In the genomic region with DNA sequence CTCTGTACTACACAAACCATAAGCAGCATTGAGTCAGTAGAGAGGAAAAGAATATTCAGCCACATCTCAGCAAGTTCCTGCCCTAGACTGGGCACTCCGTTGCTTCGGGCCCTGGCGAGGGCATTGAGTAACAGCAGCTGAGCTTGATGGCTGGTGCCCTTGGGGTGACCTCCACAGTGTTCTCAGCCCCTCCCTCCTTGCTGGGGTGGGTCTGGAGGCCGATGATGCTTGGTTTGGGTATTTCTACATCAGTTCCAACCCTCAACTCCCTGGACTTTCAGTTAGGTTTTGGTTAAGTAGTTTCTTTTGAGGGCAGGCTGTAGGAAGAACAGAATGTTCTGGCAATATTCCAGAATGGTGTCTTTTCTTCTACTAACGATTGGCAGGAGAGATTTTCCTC, we compare ENCODE assay signal across 18 mouse cellular contexts. TPM values are rescaled to one million over a fixed set of nuclear protein-coding genes. Genes with fewer than 3 reads are reported as not detected.
DNase-seq lines count a peak whose midpoint lies in the region; ATAC-seq lines count a peak whose summit lies in the region.
"Had no signal": no experiment of that assay in that cellular context is flagged by ENCODE, and none has a peak within 500 bp of the region (broad histone marks: within the 10 kb centered on the region; RNA-seq: fewer than 3 reads in every experiment).

No protein-coding gene starts in this region.

- H3K4me2 ChIP-seq in heart, embryonic 11.5 days = no peak overlapping the region; the same call in none of the 2 replicates
- no peak overlapping the region for H3K4me2 ChIP-seq in midbrain, embryonic 11.5 days
- H3K4me2 ChIP-seq in midbrain, embryonic 14.5 days (ENCODE audit: low read length) = no peak overlapping the region
- no peak overlapping the region for H3K4me2 ChIP-seq in lung, embryonic 15.5 days
- H3K4me2 ChIP-seq: embryonic facial prominence, embryonic 15.5 days; midbrain, embryonic 12.5 days had no signal

- H3K36me3 ChIP-seq in heart, embryonic 11.5 days (ENCODE audit: control insufficient read depth, insufficient read depth, low read length) = no peaks in the 10 kb centered on the region
- no peaks in the 10 kb centered on the region for H3K36me3 ChIP-seq in midbrain, embryonic 11.5 days (ENCODE audit: control insufficient read depth, insufficient read depth, low read length)
- peaks cover 22% of the 10 kb centered on the region for H3K36me3 ChIP-seq in midbrain, embryonic 14.5 days (ENCODE audit: control insufficient read depth, insufficient read depth, low read length)
- H3K36me3 ChIP-seq in lung, embryonic 15.5 days = 0 out of 2 replicates have a peak, but pooled peaks cover 7% of the 10 kb centered on the region

- no peaks in the 10 kb centered on the region for H3K9me3 ChIP-seq in heart, embryonic 11.5 days (replicated peaks; ENCODE audit: control insufficient read depth, low read length)
- H3K9me3 ChIP-seq in midbrain, embryonic 11.5 days (ENCODE audit: control insufficient read depth, low read length) = no peaks in the 10 kb centered on the region
- no peaks in the 10 kb centered on the region for H3K9me3 ChIP-seq in midbrain, embryonic 14.5 days (ENCODE audit: control insufficient read depth, low read length)
- no peaks in the 10 kb centered on the region for H3K9me3 ChIP-seq in lung, embryonic 15.5 days
- H3K9me3 ChIP-seq: embryonic facial prominence, embryonic 15.5 days; forebrain, embryonic 10.5 days; midbrain, embryonic 12.5 days had no signal

- no peak for ATAC-seq in heart, embryonic 11.5 days (replicated peaks; ENCODE audit: insufficient number of reproducible peaks, low FRiP score, low TSS enrichment)
- ATAC-seq in midbrain, embryonic 11.5 days (ENCODE audit: low FRiP score) = no peak
- no peak for ATAC-seq in midbrain, embryonic 14.5 days (ENCODE audit: low FRiP score, low TSS enrichment)
- peak; percentile 52; the same call in 1 of the 2 replicates for ATAC-seq in lung, embryonic 15.5 days (ENCODE audit: borderline replicate concordance, extremely low read depth, low FRiP score, low TSS enrichment)

- H3K27me3 ChIP-seq in heart, embryonic 11.5 days (ENCODE audit: control insufficient read depth, insufficient read depth, low read length) = no peaks in the 10 kb centered on the region
- H3K27me3 ChIP-seq in midbrain, embryonic 11.5 days (ENCODE audit: control insufficient read depth, insufficient read depth, low read length) = no peaks in the 10 kb centered on the region
- H3K27me3 ChIP-seq in midbrain, embryonic 14.5 days (ENCODE audit: control insufficient read depth, insufficient read depth, low read length) = no peaks in the 10 kb centered on the region
- H3K27me3 ChIP-seq in lung, embryonic 15.5 days = no peaks in the 10 kb centered on the region
- H3K27me3 ChIP-seq: embryonic facial prominence, embryonic 15.5 days; midbrain, embryonic 12.5 days had no signal

- peak overlapping the region; percentile 74 for H3K27ac ChIP-seq in heart, embryonic 11.5 days (ENCODE audit: low read depth, low read length)
- H3K27ac ChIP-seq in midbrain, embryonic 11.5 days (ENCODE audit: low read depth, low read length) = no peak overlapping the region
- H3K27ac ChIP-seq in midbrain, embryonic 14.5 days (replicated peaks; ENCODE audit: low read depth, low read length) = no peak overlapping the region
- no peak overlapping the region for H3K27ac ChIP-seq in lung, embryonic 15.5 days
- H3K27ac ChIP-seq: embryonic facial prominence, embryonic 15.5 days; forebrain, embryonic 10.5 days; macrophage; midbrain, embryonic 12.5 days had no signal

- H3K9ac ChIP-seq in heart, embryonic 11.5 days (ENCODE audit: low read depth, low read length) = no peak overlapping the region
- H3K9ac ChIP-seq in midbrain, embryonic 11.5 days (ENCODE audit: low read length) = no peak overlapping the region
- no peak overlapping the region for H3K9ac ChIP-seq in midbrain, embryonic 14.5 days (replicated peaks; ENCODE audit: low read length)
- H3K9ac ChIP-seq in lung, embryonic 15.5 days = no peak overlapping the region
- H3K9ac ChIP-seq: embryonic facial prominence, embryonic 15.5 days; midbrain, embryonic 12.5 days had no signal

- no peak overlapping the region for H3K4me3 ChIP-seq in heart, embryonic 11.5 days (ENCODE audit: low read depth, low read length)
- H3K4me3 ChIP-seq in midbrain, embryonic 11.5 days (ENCODE audit: low read depth, low read length) = no peak overlapping the region
- H3K4me3 ChIP-seq in midbrain, embryonic 14.5 days (replicated peaks; ENCODE audit: low read depth, low read length) = no peak overlapping the region
- H3K4me3 ChIP-seq in lung, embryonic 15.5 days = no peak overlapping the region
- H3K4me3 ChIP-seq: embryonic facial prominence, embryonic 15.5 days; forebrain, embryonic 10.5 days; midbrain, embryonic 12.5 days had no signal

- 58% methylated on average over 5 of the region's 5 CpGs for WGBS in heart, embryonic 11.5 days (ENCODE audit: insufficient replicate concordance)
- 84% methylated on average over 5 of the region's 5 CpGs for WGBS in midbrain, embryonic 11.5 days
- 89% methylated on average over 5 of the region's 5 CpGs for WGBS in midbrain, embryonic 14.5 days
- WGBS in lung, embryonic 15.5 days = 48% methylated on average over 5 of the region's 5 CpGs

- H3K4me1 ChIP-seq in heart, embryonic 11.5 days (ENCODE audit: control insufficient read depth, insufficient read depth, low read length) = peaks cover 13% of the 10 kb centered on the region
- no peaks in the 10 kb centered on the region for H3K4me1 ChIP-seq in midbrain, embryonic 11.5 days (ENCODE audit: control insufficient read depth, insufficient read depth, low read length)
- no peaks in the 10 kb centered on the region for H3K4me1 ChIP-seq in midbrain, embryonic 14.5 days (ENCODE audit: control insufficient read depth, insufficient read depth, low read length)
- H3K4me1 ChIP-seq in lung, embryonic 15.5 days = peaks cover 11% of the 10 kb centered on the region
- H3K4me1 ChIP-seq: embryonic facial prominence, embryonic 15.5 days; forebrain, embryonic 10.5 days; midbrain, embryonic 12.5 days had no signal

- no peak for DNase-seq in heart, postnatal 4 days
- DNase-seq in midbrain, embryonic 11.5 days (ENCODE audit: low spot score, missing footprints) = peak; percentile 21
- DNase-seq in midbrain, embryonic 14.5 days = no peak
- DNase-seq in lung, postnatal 36 days = peak; percentile 49
- no peak for DNase-seq in layer of hippocampus, postnatal 10 days (ENCODE audit: low spot score in 2 of 2)
- no peak for DNase-seq in frontal cortex, adult 2 months (ENCODE audit: extremely low spot score in 1 of 2, low spot score in 1 of 2)
- DNase-seq: cerebellum, adult 9-10 months; gastrocnemius, postnatal 14 days; kidney, adult 8-10 months; kidney, postnatal 4 days had no signal

RNA-seq across cellular contexts. Expression of a gene that starts 33.7 kb away (rescaled TPM):
- 26.0 and 29.9 TPM in 2 replicates for polyA plus RNA-seq in heart, embryonic 11.5 days (2014; fragmentation: Nextera tagmentation; extraction: Ambion mirVana)
- total RNA-seq in heart, postnatal 4 days (2021) = 10 to 100 TPM; 48.0 to 50.8 TPM
- polyA plus RNA-seq in midbrain, embryonic 11.5 days (2014; fragmentation: Nextera tagmentation; extraction: Ambion mirVana) = 26.6 and 26.7 TPM in 2 replicates
- 15.7 and 21.3 TPM in 2 replicates for polyA plus RNA-seq in midbrain, embryonic 14.5 days (2014; fragmentation: Nextera tagmentation; extraction: Ambion mirVana)
- polyA plus RNA-seq in lung, embryonic 15.5 days (2015; fragmentation: Nextera tagmentation; extraction: Ambion mirVana) = 23.6 and 25.4 TPM in 2 replicates
- total RNA-seq in layer of hippocampus, postnatal 10 days (2021) = 10 to 100 TPM; 25.9 to 26.8 TPM
- polyA plus RNA-seq in frontal cortex, adult 2 months (2012; rRNA removed) = 14.6 and 16.7 TPM in 2 replicates

RNA-seq across cellular contexts. Expression of a gene that starts 50.1 kb away (rescaled TPM):
- polyA plus RNA-seq in heart, embryonic 11.5 days (2014; fragmentation: Nextera tagmentation; extraction: Ambion mirVana) = not detected in 2 replicates
- total RNA-seq in heart, postnatal 4 days (2021) = 10 to 100 TPM; 13.0 to 16.1 TPM
- not detected in 2 replicates for polyA plus RNA-seq in midbrain, embryonic 11.5 days (2014; fragmentation: Nextera tagmentation; extraction: Ambion mirVana)
- polyA plus RNA-seq in midbrain, embryonic 14.5 days (2014; fragmentation: Nextera tagmentation; extraction: Ambion mirVana) = not detected in 2 replicates
- 0.52 and 1.1 TPM in 2 replicates for polyA plus RNA-seq in lung, embryonic 15.5 days (2015; fragmentation: Nextera tagmentation; extraction: Ambion mirVana)
- total RNA-seq in layer of hippocampus, postnatal 10 days (2021) = under 1 TPM in 1 of 2 experiments, not detected in 1; 0.18 TPM
- 0.23 and 0.50 TPM in 2 replicates for polyA plus RNA-seq in frontal cortex, adult 2 months (2012; rRNA removed)
- polyA plus RNA-seq: hindbrain, embryonic 11.5 days; macrophage; neural tube, embryonic 14.5 days had no signal

Comparison
In these comparisons a context has a peak if more than half of its experiments do, and no peak if none do; other contexts are left out.
1. DNase-seq: peak in midbrain, embryonic 11.5 days (single experiment) and lung, postnatal 36 days (single experiment); none in heart, postnatal 4 days (single experiment), midbrain, embryonic 14.5 days (single experiment), layer of hippocampus, postnatal 10 days (0 of 2) and frontal cortex, adult 2 months (0 of 2).